Mouse (Mus musculus) midbrain, postnatal 0 days (tissue): ENCODE results near the gene Rbfox1. TPM values are rescaled to one million over a fixed set of nuclear protein-coding genes. Genes with fewer than 3 reads are reported as not detected.

Source experiments
- ATAC-seq: fragments of 200-750 bp; cut with Nextera tagmentation; 2 replicates; pipeline ENCODE4 v1.8.0; 2017; ENCODE audit warnings: moderate number of reproducible peaks, mild to moderate bottlenecking, moderate TSS enrichment, moderate library complexity; ENCODE audit not compliant: low FRiP score
- DNase-seq: peaks from one replicate; pipeline ENCODE4 v3.0.0-alpha.2; 2015; ENCODE audit warnings: low spot score
- H3K27ac ChIP-seq: fragments of 300-500 bp; sonication (generic); 2 replicates; pipeline ENCODE4 v1.5.1; 2014; ENCODE audit warnings: low read depth, mild to moderate bottlenecking, low read length, mixed read lengths
- H3K27me3 ChIP-seq: fragments of 300-500 bp; sonication (generic); 2 replicates; pipeline ENCODE4 v1.6.1; 2014; ENCODE audit warnings: low read length, control low read depth, mixed read lengths; ENCODE audit not compliant: insufficient read depth
- H3K36me3 ChIP-seq: fragments of 300-500 bp; sonication (generic); 2 replicates; pipeline ENCODE4 v1.6.1; 2014; ENCODE audit warnings: low read length, control low read depth, mixed read lengths; ENCODE audit not compliant: insufficient read depth
- H3K4me1 ChIP-seq: fragments of 300-500 bp; sonication (generic); 2 replicates; pipeline ENCODE4 v1.6.1; 2014; ENCODE audit warnings: mild to moderate bottlenecking, control low read depth, antibody characterized with exemption, low read length, mixed read lengths; ENCODE audit not compliant: insufficient read depth
- H3K4me2 ChIP-seq: fragments of 300-500 bp; sonication (generic); 2 replicates; pipeline ENCODE4 v1.6.1; 2014; ENCODE audit warnings: low read depth, mild to moderate bottlenecking, low read length, mixed read lengths; ENCODE audit not compliant: poor library complexity, severe bottlenecking
- H3K4me3 ChIP-seq: fragments of 300-500 bp; sonication (generic); 2 replicates; pipeline ENCODE4 v1.5.1; 2014; ENCODE audit warnings: low read depth, mild to moderate bottlenecking, low read length, moderate library complexity
- H3K9ac ChIP-seq: fragments of 300-500 bp; sonication (generic); replicated peaks from 2 replicates; pipeline ENCODE4 v1.6.1; 2014; ENCODE audit warnings: mild to moderate bottlenecking, low read length, moderate library complexity, mixed read lengths; ENCODE audit not compliant: poor library complexity, severe bottlenecking
- H3K9me3 ChIP-seq: fragments of 300-500 bp; sonication (generic); 2 replicates; pipeline ENCODE4 v1.6.1; 2016; ENCODE audit warnings: low read length, control low read depth
- CTCF ChIP-seq: IDR thresholded peaks from 2 replicates; pipeline ENCODE4 v1.5.1; 2016; ENCODE audit warnings: antibody characterized with exemption, mild to moderate bottlenecking
- WGBS: fragments of 180-500 bp; shearing (Covaris S2); extraction: QIAGEN DNeasy Blood & Tissue Kit; methylation state at CpG from one replicate; pipeline ENCODE4 v1.1.7; 2014; 5-methylcytosine and 5-hydroxymethylcytosine counted together
- polyA plus RNA-seq: library from polyadenylated mRNA; unstranded; fragments of >200 nt; fragmentation: Nextera tagmentation; extraction: Ambion mirVana; gene quantifications from 2 replicates; pipeline ENCODE4 v1.2.1, GENCODE M21; 2015
- total RNA-seq: library from RNA; depleted of rRNA; stranded (reverse); fragments of >200 nt; gene quantifications from 2 replicates; pipeline ENCODE4 v1.2.3, GENCODE M21; 2014

Rbfox1 gene
- total and polyA plus RNA-seq, 2 experiments from 2014 or later = 142 to 242 TPM

DNA sequence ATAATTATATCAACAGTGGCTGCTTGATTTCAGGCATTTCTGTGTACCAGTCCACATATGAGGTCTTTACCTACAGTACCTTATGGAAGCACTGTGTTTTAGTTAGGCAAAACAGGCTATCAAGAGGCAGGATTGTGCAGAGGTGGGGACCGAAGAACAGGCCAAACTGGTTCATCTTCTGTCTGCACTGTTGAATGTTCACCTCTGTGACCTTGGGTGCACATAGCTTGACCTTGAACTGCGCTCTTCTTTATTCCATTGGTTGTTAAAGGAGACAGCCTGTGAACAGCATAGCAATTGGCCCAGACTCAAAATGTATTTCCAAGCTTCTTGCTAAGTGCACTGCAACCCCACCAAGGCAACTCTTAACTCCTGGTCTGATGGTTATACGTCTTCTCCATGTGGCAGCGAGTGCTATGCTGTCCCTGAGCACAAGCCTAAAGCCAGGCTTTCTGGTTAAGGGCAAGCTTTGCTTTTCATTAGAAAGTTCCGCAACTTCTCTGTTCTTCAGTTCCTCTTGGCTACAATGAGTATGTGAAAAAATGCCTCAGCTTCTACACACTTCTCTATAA, 1196.6 kb downstream of the Rbfox1 start:
- Histone ChIP-seq H3K27ac (no peak overlapping the region), H3K27me3 (no peaks in the 10 kb centered on the region), H3K4me2 (no peak overlapping the region), H3K9ac (no peak overlapping the region), H3K4me3 (no peak overlapping the region), H3K4me1 (no peaks in the 10 kb centered on the region), H3K9me3 (no peaks in the 10 kb centered on the region), H3K36me3 (no peaks in the 10 kb centered on the region)
- 92% methylated on average over 5 of the region's 5 CpGs for WGBS
- DNase-seq (no peak), ATAC-seq (no peak)
- no peak for TF ChIP-seq CTCF

GRCm38 (mm10) chr16:7083937-7084336, 1198.8 kb downstream of the Rbfox1 start:
- Histone ChIP-seq H3K4me1 (no peaks in the 10 kb centered on the region), H3K27ac (no peak overlapping the region), H3K9ac (no peak overlapping the region), H3K27me3 (no peaks in the 10 kb centered on the region), H3K36me3 (no peaks in the 10 kb centered on the region), H3K9me3 (no peaks in the 10 kb centered on the region), H3K4me3 (no peak overlapping the region), H3K4me2 (no peak overlapping the region)
- TF ChIP-seq CTCF = no peak
- ATAC-seq (no peak), DNase-seq (no peak)
- WGBS = 95% methylated on average over 2 of the region's 2 CpGs

DNA sequence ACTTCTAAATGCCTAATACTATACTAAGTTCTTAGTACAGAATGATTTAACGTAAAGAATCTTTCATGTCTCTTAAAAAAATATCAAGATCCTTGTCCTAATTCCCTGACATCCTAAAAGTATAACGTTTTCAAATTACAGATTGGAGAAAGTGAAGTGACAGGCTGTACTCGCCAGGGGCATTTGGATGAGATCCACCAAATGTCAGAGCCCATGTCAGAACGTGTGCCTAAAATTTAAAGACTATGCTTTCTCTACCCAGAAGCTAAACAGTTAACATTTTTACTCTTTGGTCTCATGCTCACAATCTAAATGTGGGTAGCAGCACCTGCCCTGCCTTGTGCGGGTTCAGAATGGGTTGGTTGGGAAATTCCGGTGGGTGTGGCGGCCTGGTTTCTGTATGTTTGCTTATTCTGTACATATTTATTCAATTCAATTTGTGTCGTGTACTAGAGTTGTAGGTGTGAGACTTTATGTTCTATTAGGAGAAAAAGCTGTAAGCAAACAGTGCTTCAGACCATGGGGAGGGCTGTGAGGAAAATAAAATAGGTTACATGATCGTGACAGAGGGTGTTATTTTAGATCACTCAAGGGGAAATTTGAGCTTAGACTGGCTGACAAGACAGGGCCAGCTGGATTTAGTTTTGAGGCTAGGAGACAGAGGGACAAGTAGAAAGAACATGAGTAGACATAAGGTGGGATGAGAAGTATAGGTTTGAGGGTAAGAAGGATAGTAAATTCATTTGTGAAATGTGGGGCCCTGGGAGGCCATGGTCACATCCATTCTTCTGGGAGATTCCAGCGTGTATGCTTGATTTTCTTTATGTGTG, 1203.7 kb downstream of the Rbfox1 start:
- Histone ChIP-seq H3K36me3 (no peaks in the 10 kb centered on the region), H3K27ac (no peak overlapping the region), H3K4me2 (no peak overlapping the region), H3K9me3 (no peaks in the 10 kb centered on the region), H3K27me3 (no peaks in the 10 kb centered on the region), H3K4me3 (no peak overlapping the region), H3K4me1 (no peaks in the 10 kb centered on the region), H3K9ac (no peak overlapping the region)
- WGBS = 80% methylated on average over 10 of the region's 10 CpGs
- DNase-seq (no peak), ATAC-seq (no peak)
- TF ChIP-seq CTCF = no peak

DNA sequence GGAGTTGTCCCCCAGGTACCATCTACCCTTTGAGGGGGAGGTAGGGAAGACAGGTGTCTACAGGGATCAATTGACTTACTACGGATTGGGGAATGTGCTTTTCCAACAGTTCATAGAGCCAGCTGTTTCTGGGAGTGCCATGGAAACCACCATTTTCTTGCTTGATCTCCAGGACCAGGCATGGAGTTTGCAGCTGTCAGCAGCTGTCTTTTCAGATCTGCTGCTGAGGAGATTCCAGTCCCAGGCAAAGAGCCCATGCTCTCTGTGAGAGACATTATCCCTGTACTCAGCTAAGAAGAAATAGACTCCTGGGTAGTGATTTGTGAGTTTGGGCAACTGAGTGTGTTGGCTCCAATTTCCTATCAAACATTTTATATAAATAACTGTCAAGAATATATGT, 1204.3 kb downstream of the Rbfox1 start:
- no peak overlapping the region for H3K4me3 ChIP-seq
- H3K4me2 ChIP-seq = no peak overlapping the region
- H3K27me3 ChIP-seq = no peaks in the 10 kb centered on the region
- H3K4me1 ChIP-seq = no peaks in the 10 kb centered on the region
- 86% methylated on average over 1 of the region's 1 CpGs for WGBS
- DNase-seq = no peak
- no peak for TF ChIP-seq CTCF
- H3K27ac ChIP-seq = no peak overlapping the region
- H3K36me3 ChIP-seq = no peaks in the 10 kb centered on the region
- H3K9me3 ChIP-seq = no peaks in the 10 kb centered on the region
- no peak overlapping the region for H3K9ac ChIP-seq
- no peak for ATAC-seq

DNA sequence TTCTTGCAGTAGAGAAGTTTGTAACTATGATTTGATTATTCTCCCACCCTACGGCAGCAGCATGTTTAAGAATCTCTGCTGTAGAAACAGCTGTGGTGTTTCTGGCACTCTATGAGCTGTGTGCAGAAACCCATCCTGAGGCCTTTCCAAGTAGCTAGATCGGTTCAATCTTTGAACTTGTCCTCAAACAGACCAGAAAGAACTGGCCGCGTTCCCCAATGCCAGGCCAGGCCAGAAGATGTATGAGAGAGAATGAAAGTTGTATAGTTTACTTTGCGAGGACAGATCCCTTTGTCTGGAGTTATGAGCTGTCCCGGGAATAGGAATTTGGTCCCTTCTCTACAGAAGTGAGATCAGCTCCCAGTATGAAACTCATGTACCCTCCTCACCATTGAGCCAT, 1205.0 kb downstream of the Rbfox1 start:
- no peak for TF ChIP-seq CTCF
- no peaks in the 10 kb centered on the region for H3K4me1 ChIP-seq
- H3K36me3 ChIP-seq = no peaks in the 10 kb centered on the region
- H3K27me3 ChIP-seq = no peaks in the 10 kb centered on the region
- no peak overlapping the region for H3K9ac ChIP-seq
- ATAC-seq (no peak), DNase-seq (no peak)
- H3K4me3 ChIP-seq = no peak overlapping the region
- H3K9me3 ChIP-seq = no peaks in the 10 kb centered on the region
- no peak overlapping the region for H3K27ac ChIP-seq
- 87% methylated on average over 6 of the region's 6 CpGs for WGBS
- H3K4me2 ChIP-seq = no peak overlapping the region

- no peaks in the 10 kb centered on the region for H3K4me1 ChIP-seq
- no peak overlapping the region for H3K4me2 ChIP-seq
- no peaks in the 10 kb centered on the region for H3K9me3 ChIP-seq
- H3K27ac ChIP-seq = no peak overlapping the region
- H3K36me3 ChIP-seq = no peaks in the 10 kb centered on the region
- H3K27me3 ChIP-seq = no peaks in the 10 kb centered on the region
- no peak for DNase-seq
- no peak for ATAC-seq
- 80% methylated on average over 4 of the region's 4 CpGs for WGBS
- TF ChIP-seq CTCF = no peak
- no peak overlapping the region for H3K9ac ChIP-seq
- H3K4me3 ChIP-seq = no peak overlapping the region
Measured at GRCm38 (mm10) chr16:7092811-7093210, 1207.7 kb downstream of the Rbfox1 start.
